Mouse (Mus musculus) midbrain, embryonic 16.5 days (tissue): ENCODE measurements around the gene Cltb. TPM values are rescaled to one million over a fixed set of nuclear protein-coding genes. Genes with fewer than 3 reads are reported as not detected.

Experiments used
- microRNA-seq: library from miRNA; unstranded; fragments of <30 nt; microRNA quantifications from one replicate; pipeline ENCODE4, GENCODE M21; 2017
- polyA plus RNA-seq: library from polyadenylated mRNA; unstranded; fragments of >200 nt; fragmentation: Nextera tagmentation; extraction: Ambion mirVana; gene quantifications from 2 replicates; pipeline ENCODE4 v1.2.1, GENCODE M21; 2015

Cltb gene
- polyA plus RNA-seq, 1 experiment from 2014 or later = 232 TPM

Small RNA genes within 50 kb of the gene (microRNA-seq; reads per million reads assigned to microRNA genes)
- not detected for gene Gm24195

Other genes starting within 250 kb of the Cltb start
- gene Cplx2, start 240.0 kb downstream of the Cltb start, polyA plus RNA-seq = 25.8 and 30.8 TPM in 2 replicates
- gene Thoc3, start 142.5 kb downstream of the Cltb start, polyA plus RNA-seq = 107 and 110 TPM in 2 replicates
- gene Simc1, start 107.6 kb downstream of the Cltb start, polyA plus RNA-seq = 22.3 and 25.6 TPM in 2 replicates
- 271 and 272 TPM in 2 replicates for gene 4833439L19Rik, start 45.9 kb downstream of the Cltb start, polyA plus RNA-seq
- 114 TPM in 2 replicates for gene Arl10, start 36.3 kb downstream of the Cltb start, polyA plus RNA-seq
- 61.7 and 68.0 TPM in 2 replicates for gene Nop16, start 21.3 kb downstream of the Cltb start, polyA plus RNA-seq
- gene Higd2a, start 21.1 kb downstream of the Cltb start, polyA plus RNA-seq = 225 and 240 TPM in 2 replicates
- 57.5 and 60.4 TPM in 2 replicates for gene Faf2, start 10.4 kb upstream of the Cltb start, polyA plus RNA-seq
- 65.3 and 67.2 TPM in 2 replicates for gene Rnf44, start 82.6 kb upstream of the Cltb start, polyA plus RNA-seq
- 0.22 and 0.36 TPM in 2 replicates for gene Cdhr2, start 90.1 kb upstream of the Cltb start, polyA plus RNA-seq
- gene Gprin1, start 138.5 kb upstream of the Cltb start, polyA plus RNA-seq = 5.5 and 6.6 TPM in 2 replicates
- 68.2 and 97.6 TPM in 2 replicates for gene Sncb, start 155.3 kb upstream of the Cltb start, polyA plus RNA-seq
- not detected in 2 replicates for gene Eif4e1b, start 172.7 kb upstream of the Cltb start, polyA plus RNA-seq
- gene Tspan17, start 178.0 kb upstream of the Cltb start, polyA plus RNA-seq = 60.1 and 67.7 TPM in 2 replicates